ENCODE assay signal across 10 mouse cellular contexts in the genomic region with DNA sequence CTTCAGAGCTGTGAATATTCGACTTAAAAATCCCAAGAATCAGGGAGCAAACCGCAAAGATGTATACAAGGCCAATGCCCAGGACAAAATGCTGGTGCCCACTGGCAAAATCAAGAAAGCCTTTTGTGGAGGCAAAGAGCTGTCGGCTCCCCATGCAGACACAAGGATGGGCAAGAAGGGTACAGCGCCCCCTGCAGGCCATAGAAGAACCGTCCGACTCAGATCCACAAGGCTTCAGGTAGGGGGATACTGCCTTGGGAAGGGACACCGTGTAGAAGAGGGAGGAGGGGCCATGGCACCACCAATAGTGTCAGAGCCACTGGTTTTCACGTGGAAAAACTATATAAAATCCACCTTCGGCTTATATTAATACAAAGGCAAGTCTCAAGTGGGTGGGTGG.
DNase-seq lines count a peak whose midpoint lies in the region; ATAC-seq and TF ChIP-seq lines count a peak whose summit lies in the region.
"Had no signal": no experiment of that assay in that cellular context is flagged by ENCODE, and none has a peak within 500 bp of the region (broad histone marks: within the 10 kb centered on the region; RNA-seq: fewer than 3 reads in every experiment).

No protein-coding gene starts in this region.

- H3K27ac ChIP-seq in cortical plate, adult 2 months (ENCODE audit: insufficient read depth, low read length) = no peak overlapping the region
- no peak overlapping the region for H3K27ac ChIP-seq in limb, embryonic 10.5 days
- H3K27ac ChIP-seq: embryonic facial prominence, embryonic 15.5 days; limb, embryonic 15.5 days had no signal

- H3K4me3 ChIP-seq in E14TG2a.4 (replicated peaks; ENCODE audit: low read length) = no peak overlapping the region
- no peak overlapping the region for H3K4me3 ChIP-seq in cortical plate, adult 2 months (ENCODE audit: insufficient read depth, low read length)
- no peak overlapping the region for H3K4me3 ChIP-seq in limb, embryonic 10.5 days
- H3K4me3 ChIP-seq: embryonic facial prominence, embryonic 15.5 days; limb, embryonic 15.5 days had no signal

- H3K36me3 ChIP-seq in E14TG2a.4 (ENCODE audit: insufficient read depth, low read length) = no peaks in the 10 kb centered on the region
- H3K36me3 ChIP-seq in limb, embryonic 10.5 days = no peaks in the 10 kb centered on the region
- H3K36me3 ChIP-seq: embryonic facial prominence, embryonic 15.5 days; limb, embryonic 15.5 days had no signal

- intact Hi-C loops in left cerebral cortex, postnatal 10 days (cut with DNase I) = no loop called here

- peak; percentile 11 for DNase-seq in cerebellum, postnatal 36 days
- no peak for DNase-seq in cerebellum, adult 11 months
- DNase-seq in left cerebral cortex, adult 11 months (ENCODE audit: low spot score) = peak; percentile 8
- no peak for DNase-seq in left cerebral cortex, postnatal 10 days (ENCODE audit: extremely low spot score in 1 of 2, low spot score in 2 of 2)
- no peak for DNase-seq in limb, embryonic 10.5 days (ENCODE audit: low spot score)

- TF ChIP-seq CTCF in E14TG2a.4 (conservative IDR thresholded peaks at IDR 0.05; ENCODE audit: low read length) = peak; percentile 25
- 0 out of 2 replicates have a peak, but pooled peaks have one; percentile 15 for TF ChIP-seq CTCF in cortical plate, adult 2 months (IDR thresholded peaks at IDR 0.05; ENCODE audit: extremely low read depth, insufficient read depth, low read length)

- H3K4me1 ChIP-seq in E14TG2a.4 (replicated peaks; ENCODE audit: low read depth, low read length) = peaks cover 6% of the 10 kb centered on the region; the same call in 1 of the 2 replicates
- H3K4me1 ChIP-seq in cortical plate, adult 2 months (ENCODE audit: control insufficient read depth, insufficient read depth, low read length) = no peaks in the 10 kb centered on the region
- no peaks in the 10 kb centered on the region for H3K4me1 ChIP-seq in limb, embryonic 10.5 days
- H3K4me1 ChIP-seq: embryonic facial prominence, embryonic 15.5 days; limb, embryonic 15.5 days had no signal

- H3K9me3 ChIP-seq in E14TG2a.4 (ENCODE audit: low read length) = no peaks in the 10 kb centered on the region; the same call in 1 of the 2 replicates
- H3K9me3 ChIP-seq in limb, embryonic 10.5 days (replicated peaks) = no peaks in the 10 kb centered on the region
- H3K9me3 ChIP-seq: embryonic facial prominence, embryonic 15.5 days; limb, embryonic 15.5 days had no signal

- TF ChIP-seq POLR2A in cortical plate, adult 2 months (IDR thresholded peaks at IDR 0.05; ENCODE audit: extremely low read depth, insufficient read depth, low read length) = no peak

- 53% methylated on average over 9 of the region's 9 CpGs for WGBS in limb, embryonic 10.5 days

- peaks cover 10% of the 10 kb centered on the region; the same call in 1 of the 2 replicates for H3K27me3 ChIP-seq in E14TG2a.4 (ENCODE audit: insufficient read depth, low read length)
- H3K27me3 ChIP-seq in limb, embryonic 10.5 days (ENCODE audit: low read depth, poor library complexity, severe bottlenecking) = no peaks in the 10 kb centered on the region
- H3K27me3 ChIP-seq: embryonic facial prominence, embryonic 15.5 days; limb, embryonic 15.5 days had no signal

- no peak for ATAC-seq in monocyte, adult 5-6 weeks (replicated peaks; ENCODE audit: insufficient number of reproducible peaks, low FRiP score, low TSS enrichment, poor library complexity, severe bottlenecking)

Comparison
In these comparisons a context has a peak if more than half of its experiments do, and no peak if none do; other contexts are left out.
1. DNase-seq: peak in cerebellum, postnatal 36 days (2 of 2) and left cerebral cortex, adult 11 months (single experiment); none in cerebellum, adult 11 months (single experiment), left cerebral cortex, postnatal 10 days (0 of 2) and limb, embryonic 10.5 days (single experiment).